13 mouse cellular contexts compared by ENCODE assay signal in the genomic region with DNA sequence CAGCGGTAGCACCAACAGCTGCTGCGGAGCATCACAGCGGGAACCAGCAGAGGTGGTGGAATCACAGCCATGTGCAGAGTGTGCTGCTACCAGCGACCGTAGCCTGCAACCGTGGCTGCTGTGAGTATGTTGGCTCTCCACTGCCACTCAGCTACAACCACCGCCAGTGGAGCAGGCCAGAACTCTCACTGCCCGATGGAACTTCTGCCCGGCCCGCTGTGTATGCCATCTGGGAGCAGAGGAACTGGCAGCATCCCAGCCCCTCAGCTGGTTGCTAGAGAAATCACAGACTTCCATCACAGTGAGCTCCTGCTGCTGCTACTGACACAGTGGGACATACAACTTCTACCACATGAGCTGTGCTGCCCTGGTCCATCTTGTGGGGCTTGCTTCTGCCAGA. TPM values are rescaled to one million over a fixed set of nuclear protein-coding genes. Genes with fewer than 3 reads are reported as not detected.
DNase-seq lines count a peak whose midpoint lies in the region; TF ChIP-seq lines count a peak whose summit lies in the region.
"Had no signal": no experiment of that assay in that cellular context is flagged by ENCODE, and none has a peak within 500 bp of the region (broad histone marks: within the 10 kb centered on the region; RNA-seq: fewer than 3 reads in every experiment).

No protein-coding gene starts in this region.

- H3K4me3 ChIP-seq in gastrocnemius, adult 2 months = no peak overlapping the region
- H3K4me3 ChIP-seq: embryonic facial prominence, embryonic 13.5 days; liver, embryonic 12.5 days; neural tube, embryonic 12.5 days had no signal

- TF ChIP-seq CTCF in gastrocnemius, adult 2 months (IDR thresholded peaks at IDR 0.05) = no peak

- DNase-seq in gastrocnemius, adult 2 months = peak; percentile 48
- no peak for DNase-seq in gastrocnemius, adult 18-20 months (ENCODE audit: low spot score)
- DNase-seq in frontal cortex, postnatal 14 days (ENCODE audit: low spot score in 2 of 2) = peak; percentile 23 to 24
- peak; percentile 78 for DNase-seq in layer of hippocampus, adult 9-11 months
- peak; percentile 74 to 79 for DNase-seq in right cerebral cortex, postnatal 10 days (ENCODE audit: low spot score in 2 of 2)
- DNase-seq in kidney, postnatal 14 days = no peak
- no peak for DNase-seq in heart, adult 18-20 months
- DNase-seq: heart, postnatal 36 days had no signal

- no peak overlapping the region for H3K27ac ChIP-seq in gastrocnemius, adult 2 months
- H3K27ac ChIP-seq: embryonic facial prominence, embryonic 13.5 days; kidney, postnatal 0 days; liver, embryonic 12.5 days; macrophage; neural tube, embryonic 12.5 days had no signal

- intact Hi-C loops in gastrocnemius, adult 2 months (cut with DNase I) = no loop called here

RNA-seq across cellular contexts. Expression of a gene that starts 7.2 kb away (rescaled TPM):
- 1 to 10 TPM; 8.5 to 9.3 TPM for total RNA-seq in gastrocnemius, adult 2 months (2021)
- total RNA-seq in gastrocnemius, adult 18-20 months (2021) = 1 to 10 TPM; 6.2 to 7.7 TPM
- 10 to 100 TPM; 18.2 to 20.0 TPM for total RNA-seq in heart, adult 18-20 months (2021)

RNA-seq across cellular contexts. Expression of a gene that starts 38.9 kb away (rescaled TPM):
- total RNA-seq in gastrocnemius, adult 2 months (2021) = 1 to 10 TPM; 2.7 to 5.2 TPM
- 1 to 10 TPM; 2.9 to 4.4 TPM for total RNA-seq in gastrocnemius, adult 18-20 months (2021)
- 1 to 10 TPM; 8.4 TPM for total RNA-seq in heart, adult 18-20 months (2021)

Comparison
In these comparisons a context has a peak if more than half of its experiments do, and no peak if none do; other contexts are left out.
1. DNase-seq: peak in gastrocnemius, adult 2 months (single experiment), frontal cortex, postnatal 14 days (2 of 2), layer of hippocampus, adult 9-11 months (single experiment) and right cerebral cortex, postnatal 10 days (2 of 2); none in gastrocnemius, adult 18-20 months (single experiment), kidney, postnatal 14 days (single experiment) and heart, adult 18-20 months (0 of 2).